Mouse (Mus musculus) gastrocnemius, postnatal 36 days (tissue): ENCODE data around the gene Rap1b. TPM values are rescaled to one million over a fixed set of nuclear protein-coding genes. Genes with fewer than 3 reads are reported as not detected.

Source experiments
- DNase-seq, 2 experiments: peaks; one replicate each; pipeline ENCODE4 v3.0.0; 2022
- intact Hi-C: fragments of 180-260 bp; cut with DNase I; formaldehyde crosslinking; loops from one replicate; pipeline ENCODE4 v1.15.1; 2025
- total RNA-seq, 2 experiments: library from RNA; stranded (reverse); gene quantifications; 2 replicates each; pipeline ENCODE4 v1.2.3; 2021

The Rap1b gene
- total RNA-seq, 2 experiments from 2014 or later = 20.2 to 22.4 TPM

DNA sequence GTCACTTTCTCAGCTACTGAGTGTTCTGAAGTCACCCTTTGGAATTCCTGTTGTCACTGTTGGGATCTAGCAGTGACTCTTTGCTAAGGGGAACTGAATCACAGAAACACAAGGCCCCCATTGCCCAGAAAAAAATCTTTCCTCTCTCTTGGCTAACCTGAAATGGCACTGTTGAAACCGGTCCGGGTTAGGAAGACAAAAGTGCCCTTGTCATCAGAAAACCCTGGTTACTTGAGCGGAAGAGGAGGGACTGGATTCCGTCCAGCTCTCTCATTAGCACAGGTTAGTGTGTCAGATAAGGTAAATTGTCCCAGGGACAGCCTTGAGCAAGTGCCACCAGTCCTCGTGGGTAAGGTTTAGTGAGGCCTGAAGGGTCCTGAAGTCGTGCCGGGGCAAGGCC, 14.5 kb upstream of the Rap1b start:
- intact Hi-C loops = no loop called here
- DNase-seq = no peak

DNA sequence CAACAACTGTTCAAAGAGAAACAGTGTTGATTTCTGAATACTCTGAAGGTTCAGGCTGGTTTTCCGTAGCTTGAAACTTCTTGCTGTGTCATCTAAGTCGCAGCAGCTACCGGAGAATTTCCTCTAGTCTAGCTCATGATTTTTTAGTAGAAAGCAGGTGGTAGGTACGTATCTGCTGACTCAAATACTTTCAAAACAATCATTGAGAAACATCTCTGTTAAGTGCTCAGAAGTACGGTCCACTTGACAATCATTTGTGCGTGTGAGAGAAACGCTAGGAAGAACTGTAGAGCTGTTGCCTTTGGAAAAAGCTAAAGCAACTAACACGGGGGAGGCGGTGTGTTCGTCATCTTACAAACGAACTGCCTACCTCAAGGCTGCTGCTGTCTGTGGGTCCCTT, 14.0 kb upstream of the Rap1b start:
- no peak for DNase-seq
- intact Hi-C loops = no loop called here

DNA sequence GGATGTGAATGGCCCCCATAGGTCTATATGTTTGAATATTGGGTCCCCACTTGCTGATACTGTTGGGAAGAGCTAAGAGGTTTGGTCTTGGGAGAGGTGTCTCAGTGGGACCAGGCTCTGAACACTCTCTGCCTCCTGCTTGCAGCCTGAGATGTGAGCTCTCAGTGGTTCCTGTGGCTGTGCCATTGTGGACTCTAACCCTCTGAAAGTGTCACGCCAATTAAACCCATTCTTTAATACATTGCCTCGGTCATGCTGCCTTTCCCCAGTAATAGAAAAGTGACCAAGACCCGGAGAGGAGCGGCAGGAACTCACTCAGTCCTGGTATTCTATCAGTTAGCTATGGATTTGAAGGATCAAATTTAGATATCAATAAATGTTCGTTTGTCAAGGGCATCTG, 12.4 kb upstream of the Rap1b start:
- intact Hi-C loops = no loop called here
- DNase-seq = no peak

DNA sequence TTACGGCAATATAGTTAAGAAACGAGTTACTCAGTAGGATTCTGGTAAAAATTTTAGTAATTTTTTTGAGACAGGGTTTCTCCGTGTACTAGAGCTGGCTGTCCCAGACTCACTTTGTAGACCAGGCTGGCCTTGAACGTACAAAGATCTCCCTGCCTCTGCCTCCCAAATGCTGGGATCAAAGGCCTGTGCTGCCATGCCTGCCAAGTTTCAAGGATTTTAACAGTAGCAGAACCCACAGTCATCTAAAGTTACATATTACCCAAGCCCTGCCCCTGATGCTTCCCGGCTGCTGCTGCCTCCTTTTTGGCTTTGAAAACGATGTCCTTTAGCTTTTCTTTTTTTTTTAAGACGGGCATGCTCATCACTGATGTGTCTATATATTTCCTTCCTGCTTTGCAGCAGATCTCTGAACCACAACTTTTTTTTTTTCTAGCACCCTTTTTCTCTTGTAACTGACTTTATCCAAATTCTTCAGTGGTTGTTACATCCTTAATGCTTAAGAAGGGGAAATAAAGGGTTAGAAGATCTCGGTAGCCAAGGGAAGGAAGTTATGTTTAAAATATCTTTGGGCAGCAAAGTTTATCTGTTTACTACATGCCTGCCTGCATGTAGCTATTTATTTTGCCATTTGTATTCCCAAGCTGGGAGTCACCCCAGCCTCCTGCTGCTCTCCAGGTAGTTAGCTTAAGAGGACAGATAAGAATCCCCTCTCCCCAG, 10.3 kb upstream of the Rap1b start:
- intact Hi-C loops = no loop called here
- no peak for DNase-seq

DNA sequence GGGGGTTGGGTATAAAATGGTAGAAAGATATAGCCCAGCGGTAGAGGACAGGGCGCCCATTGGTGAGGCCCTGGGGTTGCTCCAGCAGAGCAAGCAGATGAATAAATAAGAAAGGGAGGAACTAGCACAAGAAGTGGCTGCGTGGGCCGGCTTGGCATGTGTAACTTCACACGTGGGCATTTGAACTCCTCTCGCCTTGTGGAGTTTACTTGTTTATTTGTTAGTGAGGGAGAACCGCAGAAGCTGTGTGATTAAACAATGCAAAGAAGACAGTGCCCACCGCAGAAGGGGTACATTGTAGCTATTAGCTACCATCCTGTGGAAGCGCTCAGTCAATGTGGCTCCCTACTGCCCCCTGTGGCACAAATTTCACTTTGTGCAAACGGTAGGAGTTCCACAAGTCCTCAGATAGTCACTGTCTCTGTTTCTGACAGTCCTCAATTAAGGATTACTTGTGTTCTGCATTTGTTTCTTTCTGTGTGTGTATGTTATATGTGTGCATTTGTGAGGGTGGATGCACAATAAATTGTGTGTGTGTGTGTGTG, 6.9 kb upstream of the Rap1b start:
- DNase-seq = no peak
- intact Hi-C loops = no loop called here

DNA sequence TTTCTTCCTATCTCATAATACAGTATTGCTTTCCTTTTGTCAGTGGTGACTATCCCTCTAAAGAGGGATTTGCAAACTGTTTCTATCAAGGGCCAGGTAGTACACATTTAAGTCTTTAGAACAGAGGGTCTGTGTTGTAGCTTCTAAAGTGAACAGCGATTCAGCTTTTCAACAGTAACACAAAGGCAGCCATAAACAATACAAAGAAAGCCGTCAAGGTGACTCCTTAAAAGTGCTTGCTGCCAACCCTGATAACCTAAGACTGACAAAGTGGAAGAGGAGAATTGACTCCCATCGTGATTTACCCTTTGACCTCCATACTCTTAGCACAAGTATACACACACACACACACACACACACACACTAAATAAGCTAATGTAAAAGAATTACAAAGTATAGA, 3.1 kb upstream of the Rap1b start:
- intact Hi-C loops = loop anchor here (5.0 kb wide), 2 partner anchors 57 to 83 kb away; partner anchors contain the start of gene Nup107
- no peak for DNase-seq

DNA sequence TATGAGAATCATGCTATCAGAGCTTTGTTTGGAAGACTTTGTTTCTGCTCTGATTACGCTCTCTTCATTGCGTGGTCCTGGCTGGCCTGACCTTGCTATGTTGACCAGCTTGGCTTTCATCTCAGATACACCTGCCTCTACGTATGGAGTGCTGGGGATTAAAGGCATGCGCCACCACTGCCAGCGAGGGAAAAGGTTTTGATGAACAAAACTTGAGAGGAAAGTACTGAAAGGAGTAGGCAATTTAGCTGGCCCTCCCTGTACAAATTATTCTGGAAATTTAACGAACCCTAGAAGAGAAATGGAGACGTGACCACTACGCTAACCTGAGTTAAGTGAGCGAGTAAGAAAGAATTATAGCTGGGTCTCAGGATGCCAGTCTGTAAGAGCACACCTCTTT, 961 bp upstream of the Rap1b start:
- no peak for DNase-seq
- intact Hi-C loops = loop anchor here (5.0 kb wide), 2 partner anchors 54 to 86 kb away; partner anchors contain the start of gene Nup107

DNA sequence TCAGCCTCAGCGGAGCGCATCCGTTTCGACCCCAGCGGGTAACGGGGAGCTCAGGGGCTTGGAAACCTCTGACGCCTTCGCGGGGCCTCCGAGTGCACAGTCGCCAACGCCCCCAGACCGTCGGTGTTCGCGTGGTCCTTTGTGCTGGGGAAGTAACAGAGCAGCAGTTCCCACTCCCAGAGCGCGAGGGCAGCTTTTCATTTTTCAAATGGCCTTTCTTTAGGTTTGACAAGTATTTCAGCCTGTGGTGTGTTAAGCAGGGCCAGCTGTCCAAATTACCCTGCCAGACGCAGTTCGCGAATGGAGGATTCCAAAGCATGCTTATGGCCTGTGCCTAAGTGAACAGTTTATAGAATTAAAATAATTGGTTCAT, 411 bp upstream of the Rap1b start:
- intact Hi-C loops = loop anchor here (5.0 kb wide), 2 partner anchors 54 to 86 kb away; partner anchors contain the start of gene Nup107
- no peak for DNase-seq

DNA sequence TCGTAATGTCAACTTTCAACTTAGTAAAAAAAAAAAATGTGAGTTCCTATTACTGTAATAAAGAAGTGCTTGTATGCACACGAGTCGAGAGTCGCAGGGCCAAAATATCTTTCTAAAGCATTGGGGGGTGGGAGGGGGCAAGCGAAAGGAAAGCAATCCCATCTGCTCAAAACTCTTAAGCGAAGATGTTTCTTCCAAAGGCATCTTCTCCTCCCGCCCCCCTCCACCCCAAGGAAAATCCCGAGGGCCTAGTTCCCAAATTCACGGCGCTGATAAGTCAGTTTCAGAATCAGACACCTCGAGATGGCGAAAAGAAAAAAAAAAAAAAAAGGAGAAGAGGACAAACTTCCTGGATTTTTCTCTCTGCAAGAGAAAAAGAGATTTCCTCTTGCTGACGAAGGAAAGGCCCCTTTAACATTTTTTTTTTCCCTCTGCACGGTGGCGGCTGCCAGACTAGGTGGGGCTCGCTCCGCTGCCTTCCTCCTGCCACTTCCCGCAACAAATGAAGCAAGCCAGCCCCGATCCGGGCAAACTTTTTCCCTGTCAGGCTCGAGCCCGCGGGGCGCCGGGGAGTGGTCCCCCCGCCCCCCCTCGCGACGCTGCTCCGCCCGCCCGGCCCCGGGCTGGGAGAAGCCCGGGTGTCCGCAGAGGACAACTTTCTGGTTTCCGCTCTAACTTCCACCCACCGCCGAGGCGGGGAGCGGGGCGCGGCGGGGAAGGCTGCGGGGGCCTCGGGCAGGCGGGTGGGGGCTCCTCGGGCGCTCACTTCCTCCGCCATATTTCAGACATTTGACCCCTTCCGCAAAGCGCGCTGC, 846 bp downstream of the Rap1b start:
- intact Hi-C loops = loop anchor here (5.0 kb wide), 2 partner anchors 53 to 87 kb away; partner anchors contain the start of gene Nup107
- DNase-seq = peak; percentile 61 to 69

DNA sequence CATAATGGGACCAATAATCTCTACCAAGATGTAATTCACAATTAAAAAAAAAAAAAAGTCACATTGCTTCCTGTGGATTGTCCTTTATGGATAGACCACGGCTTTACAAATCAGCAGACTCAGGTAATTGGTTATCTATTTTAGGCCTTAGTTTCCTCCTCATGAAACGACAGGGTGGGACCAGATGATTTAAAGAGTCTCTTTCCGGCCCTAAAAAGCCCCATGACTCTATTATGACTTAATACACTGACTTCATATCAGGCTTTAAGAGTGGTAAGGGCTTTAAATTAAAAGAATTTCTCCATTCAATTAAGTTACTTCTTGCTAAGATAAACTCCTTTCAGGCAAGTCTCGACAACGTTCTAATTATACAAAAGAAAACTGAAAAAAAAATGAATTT, 1.6 kb downstream of the Rap1b start:
- intact Hi-C loops = no loop called here

DNA sequence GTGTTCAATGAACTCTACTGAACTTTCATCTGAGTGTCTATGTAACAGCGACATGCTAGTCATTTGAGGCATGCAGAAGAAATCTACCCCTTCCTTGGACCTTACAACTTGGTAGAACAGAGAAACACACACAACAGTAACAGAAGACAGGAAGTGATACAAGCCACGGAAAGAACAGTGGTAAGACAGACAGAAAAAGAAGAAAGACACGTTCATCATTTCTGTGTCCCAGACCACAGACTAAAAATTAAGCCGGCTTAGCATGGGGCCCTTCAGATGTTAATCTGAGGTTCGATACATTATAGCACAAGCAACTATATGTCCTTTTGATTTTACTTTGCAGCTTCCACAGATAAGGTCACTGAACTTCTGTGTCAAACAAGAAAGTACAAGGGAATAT, 2.1 kb downstream of the Rap1b start:
- DNase-seq = no peak
- intact Hi-C loops = no loop called here

More for the DNA sequence above, 1.6 kb downstream of the Rap1b start:
- DNase-seq = no peak

DNA sequence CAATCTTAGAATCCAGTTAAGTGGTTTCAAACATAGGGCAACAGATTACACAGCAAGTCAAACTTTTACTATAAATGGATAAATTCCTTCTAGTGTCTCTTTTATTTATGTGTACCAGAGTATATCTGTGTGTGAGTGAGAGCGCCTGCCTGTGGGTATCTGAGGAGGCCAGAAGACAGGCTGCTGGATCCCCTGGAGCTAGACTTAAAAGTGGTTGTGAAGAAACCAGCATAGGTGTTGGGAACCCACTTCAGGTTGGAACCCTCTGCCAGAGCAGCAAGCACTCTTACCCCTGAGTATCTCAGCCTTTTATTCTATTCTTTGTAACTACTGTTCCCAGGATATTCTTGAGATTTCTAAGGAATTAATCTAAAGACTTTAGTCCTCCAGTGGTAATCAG, 4.1 kb downstream of the Rap1b start:
- no peak for DNase-seq
- intact Hi-C loops = no loop called here

DNA sequence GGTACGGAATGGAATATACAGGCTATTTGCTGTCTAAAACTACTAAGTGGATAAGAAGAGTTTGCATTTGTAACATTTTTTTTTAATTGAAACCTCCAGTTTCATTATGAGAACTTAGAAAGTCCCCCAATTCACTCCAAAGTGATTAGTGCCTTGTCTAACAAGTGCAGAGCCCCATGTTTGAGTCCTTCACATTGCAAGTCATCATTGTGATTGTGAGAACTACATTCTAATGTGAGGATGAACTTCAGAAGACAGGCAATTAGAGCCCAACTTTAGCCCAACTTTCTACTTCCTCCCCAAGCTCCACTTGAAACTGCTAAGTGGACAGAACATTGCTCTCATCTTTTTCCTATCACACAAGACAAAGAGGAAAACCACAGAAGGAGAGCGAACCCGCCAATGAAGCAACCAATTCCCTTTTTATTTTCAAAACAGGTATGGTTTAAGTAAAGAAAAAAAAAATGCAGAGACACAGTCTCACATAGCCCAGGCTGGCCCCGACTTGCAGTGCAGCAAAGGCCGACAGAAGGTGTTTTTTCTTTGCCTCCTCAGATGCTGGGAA, 5.3 kb downstream of the Rap1b start:
- no peak for DNase-seq
- intact Hi-C loops = no loop called here

DNA sequence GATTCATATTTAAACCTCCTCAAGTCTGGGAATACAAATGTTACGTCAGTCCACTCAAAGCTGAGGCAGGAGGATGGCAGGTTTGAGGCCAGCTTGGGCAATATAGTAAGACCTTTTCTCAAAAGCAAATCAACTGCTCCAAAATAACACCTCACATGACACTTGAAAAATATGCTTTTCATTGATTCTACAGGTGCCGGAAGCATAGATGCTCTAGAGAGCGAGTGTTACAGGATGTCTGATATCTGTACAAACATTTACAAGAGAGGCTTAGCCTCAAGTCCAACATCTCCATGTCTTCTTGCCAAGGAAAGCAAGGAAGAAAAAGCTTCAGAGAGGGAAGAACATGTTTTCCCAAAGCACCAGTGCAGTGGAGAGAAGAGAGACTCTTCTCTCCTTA, 6.1 kb downstream of the Rap1b start:
- intact Hi-C loops = no loop called here
- DNase-seq = no peak

DNA sequence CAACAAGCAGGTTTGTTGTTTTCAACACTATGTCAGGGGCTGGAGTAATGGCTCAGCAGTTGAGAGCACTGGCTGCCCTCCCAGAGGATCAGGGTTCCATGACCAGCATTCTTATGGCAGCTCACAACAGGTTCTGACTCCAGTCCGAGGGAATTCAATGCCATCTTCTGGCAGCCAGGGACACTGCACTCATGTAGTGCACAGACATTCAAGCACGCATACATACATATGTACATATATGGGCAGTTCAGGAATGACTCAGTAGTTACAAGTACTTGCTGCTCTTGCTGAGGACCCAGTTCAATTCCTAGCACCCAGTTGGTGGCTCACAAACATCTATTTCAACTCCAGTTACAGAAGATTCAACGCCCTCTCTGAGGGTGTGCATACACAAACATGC, 6.9 kb downstream of the Rap1b start:
- DNase-seq = no peak
- intact Hi-C loops = no loop called here

DNA sequence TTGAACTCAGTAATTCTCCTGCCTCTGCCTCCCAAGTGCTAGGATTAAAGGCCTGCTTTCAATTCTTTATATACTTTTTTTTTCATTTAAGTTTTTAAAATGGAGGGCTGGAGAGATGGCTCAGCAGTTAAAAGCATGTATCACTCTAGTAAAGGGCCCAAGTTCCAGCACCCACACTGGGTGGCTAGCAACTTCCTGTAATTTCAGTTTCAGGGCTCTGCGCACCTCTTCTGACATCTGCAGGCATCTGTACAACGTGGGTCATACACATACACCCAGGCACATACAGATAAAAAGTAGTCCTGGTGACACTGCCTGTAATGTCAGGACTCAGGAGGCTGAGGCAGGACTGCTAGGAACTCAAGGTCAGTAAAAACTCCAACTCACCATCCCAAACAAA, 9.5 kb downstream of the Rap1b start:
- intact Hi-C loops = no loop called here

DNA sequence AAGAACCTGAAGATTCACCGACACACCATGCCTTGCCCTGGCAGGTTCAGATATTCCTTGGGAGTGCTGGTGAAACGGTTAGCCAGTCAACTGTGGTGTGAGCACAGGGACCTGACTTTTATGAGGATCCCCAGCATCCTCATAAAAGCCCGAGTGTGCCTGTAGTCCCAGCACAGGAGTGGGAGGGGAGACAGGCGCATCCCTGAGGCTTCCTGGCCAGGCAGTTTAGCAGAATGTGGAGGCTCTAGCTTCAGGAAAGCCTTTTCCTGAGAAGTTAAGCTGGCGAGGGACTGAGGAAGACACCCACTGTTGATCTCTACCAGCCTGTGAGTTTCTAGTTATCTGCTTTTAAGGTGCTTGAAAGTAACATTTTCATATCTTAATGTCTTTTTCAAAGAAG, 10.4 kb downstream of the Rap1b start:
- intact Hi-C loops = no loop called here
- DNase-seq = no peak

More for the DNA sequence above, 9.5 kb downstream of the Rap1b start:
- no peak for DNase-seq

DNA sequence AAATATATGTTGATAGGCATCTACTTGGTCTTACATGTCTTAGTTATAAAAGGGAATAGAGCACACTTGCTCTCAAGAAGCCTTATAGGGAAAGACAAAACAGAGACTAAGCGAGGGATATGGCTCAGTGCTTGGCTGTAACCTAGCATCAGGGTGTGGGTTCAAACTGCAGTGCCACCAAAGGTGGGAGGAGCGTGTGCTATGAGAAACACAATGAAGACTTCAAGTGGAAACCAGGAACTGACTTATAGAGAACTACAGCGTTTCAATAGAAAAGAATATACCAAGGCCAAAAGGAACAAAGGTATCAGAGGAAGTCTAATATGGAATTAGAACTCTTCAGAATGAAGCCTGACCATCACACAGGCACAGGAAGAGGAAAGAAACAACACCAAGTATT, 15.0 kb downstream of the Rap1b start:
- DNase-seq = no peak
- intact Hi-C loops = no loop called here

DNA sequence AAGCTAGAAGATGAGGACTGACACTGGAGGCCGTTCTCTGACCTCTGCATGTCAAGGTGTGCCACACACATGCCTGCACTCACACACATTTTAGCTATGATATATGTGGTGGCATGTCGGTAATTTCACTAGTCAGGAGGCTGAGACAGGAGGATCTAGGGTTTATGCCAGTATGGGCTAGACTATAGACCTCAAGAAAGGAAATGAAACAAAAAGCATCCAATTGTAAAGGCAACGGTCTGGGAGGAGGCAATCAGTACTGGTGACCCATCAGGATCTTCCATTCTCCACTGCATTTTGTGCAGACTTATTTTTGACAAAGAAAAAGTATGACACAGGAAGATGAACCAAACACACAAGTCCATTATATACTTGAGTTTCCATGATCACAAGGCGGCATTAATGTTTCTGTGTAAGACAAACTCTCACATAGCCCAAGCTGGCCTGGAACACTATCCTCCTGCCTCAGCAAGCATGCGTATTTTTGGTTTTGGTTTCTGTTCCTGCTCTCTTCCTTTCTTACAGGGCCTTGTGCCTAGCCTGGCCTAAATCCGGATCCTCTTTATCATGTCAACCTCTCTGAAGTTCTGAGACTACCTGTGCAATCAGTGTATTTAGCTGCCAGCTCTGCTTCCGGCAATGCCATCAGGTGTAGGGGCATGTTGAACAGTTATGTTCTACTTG, 16.2 kb downstream of the Rap1b start:
- DNase-seq = no peak
- intact Hi-C loops = no loop called here

DNA sequence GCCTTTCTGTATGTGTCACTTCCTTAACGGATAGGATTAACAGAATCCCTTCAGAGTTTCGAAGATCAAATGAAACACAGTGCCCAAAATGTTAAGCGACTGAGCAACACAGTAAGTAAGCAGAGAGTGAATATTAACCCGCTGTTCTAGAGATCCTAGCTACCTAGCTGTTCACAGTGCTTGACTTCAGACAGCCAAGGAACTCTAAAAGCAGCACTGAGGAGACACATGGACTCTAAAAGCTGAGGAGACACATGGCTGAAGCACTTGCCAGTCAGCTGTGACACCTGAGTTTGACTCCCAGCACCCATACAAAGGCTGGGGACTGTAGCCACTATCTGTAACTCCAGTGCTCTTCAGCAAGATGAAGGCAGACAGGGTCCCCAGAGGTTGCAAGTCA, 16.8 kb downstream of the Rap1b start:
- intact Hi-C loops = no loop called here
- DNase-seq = no peak

DNA sequence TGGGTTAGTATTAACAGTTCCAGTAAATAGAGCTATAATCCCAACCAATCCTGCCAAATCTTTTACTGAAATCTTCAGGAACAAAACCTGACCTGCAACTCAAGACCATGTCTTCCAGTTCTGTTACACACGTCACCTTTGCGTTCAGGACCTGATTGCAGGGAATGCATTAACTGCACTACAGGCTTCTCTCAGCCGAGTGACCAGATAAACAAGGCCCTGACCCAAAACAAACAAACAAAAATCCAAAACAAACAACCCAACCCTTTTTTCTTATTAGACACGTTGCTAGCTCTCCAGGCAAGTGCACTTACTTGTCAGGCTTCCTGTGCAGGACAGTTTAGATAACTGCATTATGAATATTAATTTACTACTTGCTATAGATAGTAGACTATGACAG, 17.3 kb downstream of the Rap1b start:
- no peak for DNase-seq
- intact Hi-C loops = no loop called here
